Mouse (Mus musculus): ENCODE measurements around the gene A1cf.

A1cf gene

DNA sequence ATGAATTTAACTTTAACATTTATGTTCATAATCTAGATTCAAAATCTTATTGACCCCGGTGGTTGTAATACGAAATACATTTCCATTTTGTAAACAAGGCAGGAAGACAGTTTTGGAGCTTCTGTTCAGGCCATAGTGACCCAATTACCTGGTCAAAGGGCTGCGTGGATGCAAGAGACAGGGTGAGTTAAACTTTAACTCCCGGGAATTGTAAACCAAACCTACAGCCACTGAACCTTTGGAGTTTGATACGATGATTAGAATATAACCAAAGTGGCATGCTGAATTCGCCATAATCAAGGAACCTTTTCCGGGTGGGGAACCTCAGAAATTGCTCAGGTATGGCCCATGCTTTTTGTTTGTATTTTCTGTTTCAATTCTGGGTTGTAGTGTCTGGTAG lies at the start of gene A1cf:
TSS of gene A1cf (plus strand) at position 244 of the 400 bp plus-strand sequence.
- DNase-seq (ENCODE audit: low spot score in 2 of 2), result no peak

DNA sequence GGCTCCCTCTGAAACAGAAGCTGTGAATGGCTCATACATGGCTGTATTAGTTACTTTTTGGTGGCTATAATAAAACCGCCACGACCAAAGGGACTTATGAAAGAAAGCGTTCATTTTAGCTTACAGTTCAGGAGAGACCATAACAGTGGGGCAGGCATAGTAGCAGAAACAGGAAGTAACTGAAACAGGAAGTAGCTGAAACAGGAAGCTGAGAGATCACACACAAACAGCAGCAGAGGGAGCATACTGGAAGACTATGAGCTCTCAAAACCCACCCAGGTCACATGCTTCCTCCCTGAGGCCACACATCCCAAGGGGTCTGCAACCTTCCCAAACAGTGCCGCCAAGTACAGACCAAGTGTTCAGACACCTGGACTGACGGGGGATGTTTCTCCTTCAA lies 34.3 kb upstream of the A1cf start:
- DNase-seq (ENCODE audit: low spot score in 2 of 2), result no peak

DNA sequence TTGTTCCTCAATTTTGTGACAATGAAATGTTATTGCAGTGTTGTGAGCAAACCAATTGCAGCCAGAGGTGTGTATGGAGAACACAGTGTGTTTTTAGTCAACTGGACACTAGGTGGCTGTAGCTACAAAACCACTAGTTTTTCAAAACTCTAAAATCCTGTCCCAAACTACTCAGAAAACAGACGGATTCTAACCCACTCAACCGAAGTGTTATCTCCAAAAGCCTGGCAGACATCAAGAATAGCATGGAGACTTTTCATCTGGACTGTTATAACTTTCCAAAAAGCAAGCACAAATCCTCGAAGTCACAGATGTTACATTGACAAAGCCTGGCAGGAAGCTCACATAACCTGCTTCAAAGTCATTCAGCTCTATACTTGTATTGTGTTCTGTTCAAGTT lies 6.7 kb upstream of the A1cf start:
- no peak for DNase-seq (ENCODE audit: low spot score in 2 of 2)

DNA sequence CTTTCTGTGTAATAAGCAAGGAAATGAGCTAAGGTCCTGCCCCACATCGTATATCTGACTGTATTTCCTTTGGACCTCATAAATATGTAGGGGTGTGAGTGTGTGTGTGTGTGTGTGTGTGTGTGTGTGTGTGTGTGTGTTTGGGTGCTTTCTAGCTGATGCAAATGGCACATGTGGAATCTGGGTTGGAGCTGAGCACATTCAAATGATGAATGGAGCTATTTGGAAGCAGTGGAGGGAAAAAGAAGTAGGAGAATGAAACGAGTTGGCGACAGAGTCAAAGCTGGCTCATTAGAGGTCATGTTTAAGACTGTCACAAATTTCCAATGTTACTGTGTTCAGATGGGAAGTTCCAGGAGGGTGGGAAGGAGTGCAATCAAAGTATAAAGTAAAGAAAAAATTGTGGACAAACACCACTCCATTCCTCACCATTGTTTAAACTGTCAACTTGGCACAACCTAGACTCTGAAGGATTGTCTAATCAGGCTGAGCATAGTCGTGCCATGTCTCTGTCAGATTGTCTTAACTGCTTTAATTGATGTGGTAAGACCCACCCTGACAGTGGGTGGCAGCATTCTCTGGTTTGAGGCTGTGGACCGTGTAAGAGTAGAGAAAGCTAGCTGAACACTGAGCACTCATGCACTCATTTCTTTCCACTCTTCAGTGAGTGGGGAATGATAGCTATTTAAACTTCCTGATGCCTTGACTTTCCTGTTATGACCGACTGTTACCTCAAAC lies 5.9 kb upstream of the A1cf start:
- no peak for DNase-seq (ENCODE audit: low spot score in 2 of 2)

DNA sequence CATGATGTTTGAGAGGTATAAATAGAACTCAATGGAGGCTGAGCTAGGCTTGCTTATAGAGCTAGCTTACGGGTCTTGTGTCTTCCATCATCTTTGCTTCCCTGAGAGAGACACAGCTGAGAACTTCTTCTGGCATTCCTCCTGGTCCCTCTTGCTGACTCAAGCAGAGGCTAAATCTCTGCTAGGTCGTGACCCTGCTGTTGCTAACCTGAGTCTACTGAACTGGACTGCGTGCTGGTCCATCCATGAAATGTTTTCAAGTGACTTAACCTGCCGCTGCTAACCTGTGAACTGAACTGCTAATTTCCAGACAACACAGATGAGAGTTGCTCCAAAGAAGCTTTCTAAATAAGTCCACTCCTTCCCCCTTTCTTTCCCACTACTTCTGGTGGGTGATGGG lies 3.1 kb upstream of the A1cf start:
- DNase-seq (ENCODE audit: low spot score in 2 of 2), result no peak

DNA sequence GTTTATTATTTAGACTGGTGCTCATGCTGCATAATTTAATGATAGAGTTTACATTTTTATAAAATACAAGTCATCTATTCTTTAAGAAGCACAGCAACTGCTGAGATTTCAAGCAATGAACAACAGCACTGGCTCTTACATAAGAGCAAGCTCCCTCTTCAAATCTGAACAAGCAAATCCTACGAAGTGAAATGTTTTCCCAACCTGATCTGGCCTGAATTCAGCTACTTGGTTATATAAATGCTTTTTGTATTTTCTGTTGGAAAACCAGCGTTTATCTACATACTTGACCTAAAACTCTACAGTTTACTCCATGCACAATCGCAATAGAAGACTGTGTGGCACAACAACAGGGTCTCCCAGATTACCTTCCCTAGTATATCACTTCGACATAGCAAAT lies 488 bp upstream of the A1cf start:
- no peak for DNase-seq (ENCODE audit: low spot score in 2 of 2)

DNA sequence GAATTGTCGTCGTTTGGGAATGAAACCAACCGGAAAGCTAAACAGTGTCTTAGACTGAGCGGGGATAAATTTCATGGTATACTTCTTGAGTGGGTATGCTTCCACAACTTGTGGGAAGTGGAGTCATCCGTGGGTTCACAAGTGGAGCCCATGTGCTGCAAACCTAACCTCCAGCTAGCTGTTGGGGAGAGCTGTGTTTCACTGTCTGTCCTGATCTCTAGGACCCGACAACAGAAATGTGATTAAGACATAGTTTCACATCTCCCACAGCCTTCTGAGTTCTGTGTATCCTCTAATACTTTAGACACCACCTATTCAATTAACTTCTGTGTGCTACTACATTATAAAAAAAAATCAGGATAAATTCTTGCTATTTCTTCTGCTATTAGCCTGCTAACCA lies 407 bp downstream of the A1cf start:
- DNase-seq (ENCODE audit: low spot score in 2 of 2), result no peak

DNA sequence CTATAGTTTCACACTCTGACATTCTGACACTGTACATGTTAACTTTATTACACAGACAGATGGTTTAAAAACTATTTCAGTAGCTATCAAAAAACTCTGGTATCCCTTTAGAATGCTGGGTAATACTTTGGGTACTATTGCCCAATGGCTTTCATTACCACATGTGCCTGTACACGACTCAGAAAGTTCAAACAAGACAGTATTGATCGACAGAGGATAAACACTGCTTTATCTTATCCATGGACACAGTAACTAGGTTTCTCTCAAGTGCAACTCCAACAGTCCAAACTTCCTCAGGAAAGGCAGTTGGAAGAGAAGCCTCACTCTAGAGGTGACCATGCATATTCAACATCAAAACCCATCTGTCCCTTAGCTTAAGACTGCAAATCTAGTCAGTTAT lies 2.8 kb downstream of the A1cf start:
- no peak for DNase-seq (ENCODE audit: low spot score in 2 of 2)

DNA sequence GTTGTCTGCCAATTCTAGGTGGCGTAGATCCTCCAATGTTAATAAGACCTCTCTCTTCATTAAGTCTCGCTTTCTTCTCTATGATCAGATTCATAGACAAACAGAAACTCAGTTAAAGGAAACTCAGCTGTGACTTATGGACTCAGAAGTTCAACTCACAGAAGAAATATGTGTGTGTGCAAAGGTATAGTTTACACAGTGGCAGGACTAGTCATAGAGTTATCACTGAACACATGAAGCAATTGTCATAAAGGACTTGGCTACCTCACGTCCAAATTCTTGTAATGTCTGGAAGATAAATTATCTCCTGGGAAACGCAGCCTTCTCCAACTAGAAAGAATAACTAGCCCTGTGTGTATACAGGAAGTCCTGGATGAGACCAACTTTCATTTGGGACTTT lies 9.4 kb downstream of the A1cf start:
- DNase-seq (ENCODE audit: low spot score in 2 of 2), result no peak

DNA sequence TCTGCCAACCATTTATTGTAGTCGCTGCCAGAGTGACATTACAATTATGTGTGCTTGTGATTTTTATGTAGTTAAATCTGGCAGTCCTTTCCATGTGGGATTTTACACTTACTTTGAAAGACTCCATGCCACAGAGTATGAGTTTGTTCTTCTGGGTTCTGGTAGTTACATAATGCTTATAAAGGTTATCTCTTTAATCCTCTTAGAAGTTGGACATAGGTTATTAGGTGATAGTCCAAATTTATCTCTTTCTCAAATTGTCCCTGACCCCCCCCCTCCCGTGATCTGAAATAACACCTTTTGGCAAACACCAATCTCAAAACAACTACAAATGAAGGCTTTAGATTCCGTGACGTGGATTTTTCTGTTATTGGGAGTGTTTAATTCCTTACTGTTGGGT lies 16.0 kb downstream of the A1cf start:
- DNase-seq (ENCODE audit: low spot score in 2 of 2), result no peak

DNA sequence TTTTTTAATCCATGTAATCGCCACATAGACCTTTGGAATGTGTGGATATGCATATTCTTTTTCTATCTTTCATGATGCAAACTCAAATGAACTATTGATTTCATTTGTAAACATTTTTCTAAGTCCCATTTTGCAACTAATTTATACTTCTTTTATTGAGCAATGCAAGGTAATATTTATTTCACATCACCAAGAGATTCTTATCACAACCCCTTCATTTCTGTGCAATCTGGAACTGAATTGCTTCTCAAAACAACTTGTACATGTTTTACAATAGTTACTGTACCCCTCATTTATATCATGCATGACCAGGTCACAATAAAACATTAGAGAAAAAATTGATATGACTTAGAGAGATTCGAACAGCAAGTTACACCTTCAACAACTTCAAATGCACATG lies 18.7 kb downstream of the A1cf start:
- DNase-seq (ENCODE audit: low spot score in 2 of 2), result no peak

DNA sequence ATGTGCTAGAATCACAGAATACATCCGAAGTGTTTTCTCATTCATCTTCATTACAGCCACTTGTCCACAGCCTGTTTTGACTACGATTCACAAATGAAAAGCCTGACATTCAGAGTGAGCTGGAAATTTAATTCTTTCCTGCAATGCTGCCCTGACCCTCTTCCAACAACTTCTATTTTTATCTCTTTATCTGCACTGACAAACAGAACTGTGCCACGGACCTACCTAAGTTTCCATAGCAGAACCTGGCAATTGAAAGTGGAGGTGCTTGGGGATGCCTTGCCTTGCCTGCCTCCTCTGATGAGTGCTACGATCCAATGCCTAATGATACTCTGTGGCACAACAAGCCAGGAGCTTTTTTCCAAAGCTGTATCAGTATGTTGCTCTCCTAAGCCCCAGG lies 21.4 kb downstream of the A1cf start:
- DNase-seq (ENCODE audit: low spot score in 2 of 2), result no peak

DNA sequence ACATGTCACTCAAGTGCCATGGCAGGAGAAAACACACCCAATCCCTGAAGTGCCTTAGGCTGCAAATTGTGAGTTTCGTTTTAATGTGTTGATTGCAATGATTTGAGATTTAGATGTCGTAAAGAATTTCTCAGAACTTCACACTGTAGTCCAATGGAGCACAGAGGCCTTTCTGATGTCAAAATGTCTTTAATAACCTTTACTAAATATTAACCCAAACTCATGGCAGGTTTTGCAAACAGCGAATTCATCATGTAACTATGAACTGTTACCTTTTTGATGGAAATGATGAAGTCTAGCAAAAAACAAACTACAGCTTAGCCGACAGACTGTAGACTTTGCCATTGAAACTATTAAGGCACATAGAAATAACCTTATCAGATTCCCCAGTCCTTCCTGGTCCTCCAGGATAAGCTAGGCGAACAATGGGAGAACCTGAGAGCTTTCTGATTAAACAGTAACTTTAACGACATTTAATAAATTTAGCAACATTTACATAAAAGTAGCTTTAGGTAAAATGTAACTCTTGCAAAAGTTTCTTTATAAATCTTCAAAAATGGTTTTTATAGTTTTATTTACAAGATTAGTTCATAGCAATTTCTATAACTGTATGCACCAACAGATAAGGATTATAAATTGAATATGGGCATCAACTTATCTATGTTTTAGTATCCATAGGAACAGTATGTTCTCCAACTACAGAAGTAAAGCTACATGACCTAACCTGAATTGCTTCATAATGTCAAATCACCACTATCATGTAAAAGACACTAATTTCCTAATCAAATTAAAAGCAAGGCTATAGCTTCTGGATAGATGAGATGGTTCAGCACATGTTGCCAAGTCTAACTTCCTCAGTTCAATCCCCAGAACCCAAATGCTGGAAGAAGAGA lies 22.7 kb downstream of the A1cf start:
- no peak for DNase-seq (ENCODE audit: low spot score in 2 of 2)

DNA sequence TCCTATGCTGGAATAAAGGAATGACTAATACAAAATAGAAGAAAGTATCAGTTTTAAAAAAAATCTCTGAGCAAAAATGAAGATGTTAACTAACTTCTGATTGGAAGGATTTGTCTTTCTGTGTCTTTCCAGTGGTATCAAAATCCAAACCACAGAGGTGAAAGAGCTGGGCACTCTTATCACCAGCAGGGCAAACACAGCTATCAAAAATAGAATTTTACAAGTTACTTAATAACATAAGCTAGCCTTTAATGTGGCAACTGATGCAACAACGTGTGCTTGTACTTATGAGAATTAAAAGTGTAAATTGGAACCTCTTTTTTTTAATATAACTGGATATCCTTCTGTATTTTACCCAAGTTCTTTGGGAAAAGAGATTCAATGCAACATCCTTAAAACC lies 27.4 kb downstream of the A1cf start:
- DNase-seq (ENCODE audit: low spot score in 2 of 2), result no peak

DNA sequence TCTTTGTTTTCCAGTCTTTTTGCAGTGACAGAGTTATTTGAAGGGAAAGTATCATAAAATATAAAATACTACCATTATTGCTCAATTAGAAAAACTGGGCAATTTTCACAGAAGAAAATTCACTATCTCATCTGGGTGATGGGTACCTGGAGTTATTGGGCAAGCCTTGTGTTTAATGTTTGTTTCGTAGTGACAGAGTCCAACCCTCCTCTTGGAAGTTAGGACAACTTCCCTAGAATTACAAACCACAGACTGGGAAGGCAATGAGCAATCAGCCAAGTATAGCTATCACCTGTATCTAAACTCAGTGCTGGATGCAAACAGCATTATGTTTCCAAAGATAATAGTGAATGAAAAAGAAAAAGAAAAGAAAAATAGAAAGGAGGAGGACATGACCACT lies 28.1 kb downstream of the A1cf start:
- DNase-seq (ENCODE audit: low spot score in 2 of 2), result no peak

DNA sequence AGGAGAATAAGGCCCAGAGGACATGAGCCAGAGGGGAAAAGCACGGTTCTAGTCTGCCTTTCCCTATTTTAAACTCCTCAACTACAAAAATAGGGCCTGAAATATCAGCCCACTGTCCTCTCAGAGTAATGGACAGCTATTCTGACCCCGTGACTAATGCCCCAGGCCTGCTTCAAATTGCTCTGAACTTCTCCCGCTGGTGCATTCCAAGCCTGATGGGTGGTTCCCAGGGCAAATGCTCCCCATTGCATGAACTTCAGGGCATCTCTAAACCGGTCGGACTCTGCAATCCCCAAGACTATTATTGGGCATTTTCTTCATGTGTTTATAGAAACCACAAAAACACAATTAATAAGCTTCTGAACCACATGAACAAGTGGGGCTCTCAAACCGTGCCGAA lies 37.1 kb downstream of the A1cf start:
- DNase-seq (ENCODE audit: low spot score in 2 of 2), result no peak

DNA sequence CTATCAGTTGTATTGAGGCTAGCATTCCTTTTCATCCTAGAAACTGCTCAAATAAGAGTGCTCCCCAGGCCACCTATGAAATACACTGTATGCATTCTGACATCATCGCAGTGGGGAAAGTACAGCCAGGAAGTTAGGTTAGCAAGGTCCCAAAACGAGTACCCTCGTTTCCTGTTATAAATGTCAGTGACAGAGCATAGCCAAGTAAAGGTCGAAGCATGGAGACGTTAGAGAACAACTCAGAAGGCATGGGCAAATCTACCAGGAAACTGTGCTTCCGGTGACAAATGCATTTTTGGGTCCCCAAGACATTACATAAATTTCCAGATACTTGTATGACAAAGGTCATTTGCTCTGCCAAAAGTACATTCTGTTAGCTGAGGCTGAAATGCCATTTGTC lies 41.9 kb downstream of the A1cf start:
- no peak for DNase-seq (ENCODE audit: low spot score in 2 of 2)

DNA sequence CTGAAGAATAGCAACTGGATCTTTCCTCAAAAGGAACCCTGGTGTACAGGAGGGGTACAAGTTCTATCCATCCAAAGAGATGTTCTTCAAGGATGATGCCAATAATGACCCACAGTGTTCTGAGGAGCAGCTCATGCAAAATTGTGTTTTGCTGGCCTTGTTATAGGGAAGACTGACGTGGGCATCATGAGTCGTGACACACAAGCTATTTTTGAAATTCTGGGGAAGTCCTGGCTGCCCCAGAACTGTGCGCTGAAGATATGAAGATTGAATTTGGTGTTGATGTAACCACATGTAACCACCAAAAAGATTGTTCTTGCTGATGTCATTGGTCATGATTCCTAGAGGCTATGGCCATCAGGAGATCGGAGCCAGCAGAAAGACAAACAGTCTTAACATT lies 45.4 kb downstream of the A1cf start:
- no peak for DNase-seq (ENCODE audit: low spot score in 2 of 2)

DNA sequence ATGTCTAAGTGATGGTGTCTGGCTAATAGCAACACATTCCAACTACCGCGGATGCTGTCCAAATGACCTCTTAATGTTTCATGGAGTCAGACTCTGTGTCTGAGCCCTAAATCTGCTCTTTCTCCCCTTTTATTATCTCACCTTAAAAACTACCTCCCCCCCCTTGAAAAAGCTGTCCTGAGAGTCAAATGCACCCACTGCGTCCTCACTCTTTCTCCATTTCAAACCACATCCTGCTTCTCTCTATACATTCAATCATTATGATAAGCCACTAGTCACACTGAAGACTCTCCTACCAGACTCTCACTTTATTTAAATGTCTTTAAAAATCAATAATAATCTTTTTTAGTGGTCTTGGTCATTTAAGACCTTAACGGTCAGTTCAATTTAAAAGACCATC lies 51.8 kb downstream of the A1cf start:
- DNase-seq (ENCODE audit: low spot score in 2 of 2), result no peak

DNA sequence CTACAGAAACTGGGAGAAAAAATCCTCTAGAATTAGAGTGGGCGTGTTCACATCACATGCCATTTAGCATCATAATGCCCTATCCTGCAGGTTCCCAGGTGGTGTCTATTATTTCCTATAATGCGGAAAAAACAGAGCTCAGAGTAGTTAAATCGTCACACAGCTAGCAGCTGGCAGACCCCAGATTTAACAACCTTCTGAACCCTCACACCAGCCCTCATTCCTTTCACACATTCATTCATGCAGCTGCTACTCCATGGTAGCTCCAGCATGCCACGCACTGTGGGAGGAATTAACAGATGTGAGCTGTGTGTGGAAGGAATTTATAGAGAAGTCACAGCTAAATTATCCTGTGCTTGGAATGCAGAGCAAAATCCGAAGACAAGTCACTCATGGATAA lies 53.3 kb downstream of the A1cf start:
- DNase-seq (ENCODE audit: low spot score in 2 of 2), result no peak

DNA sequence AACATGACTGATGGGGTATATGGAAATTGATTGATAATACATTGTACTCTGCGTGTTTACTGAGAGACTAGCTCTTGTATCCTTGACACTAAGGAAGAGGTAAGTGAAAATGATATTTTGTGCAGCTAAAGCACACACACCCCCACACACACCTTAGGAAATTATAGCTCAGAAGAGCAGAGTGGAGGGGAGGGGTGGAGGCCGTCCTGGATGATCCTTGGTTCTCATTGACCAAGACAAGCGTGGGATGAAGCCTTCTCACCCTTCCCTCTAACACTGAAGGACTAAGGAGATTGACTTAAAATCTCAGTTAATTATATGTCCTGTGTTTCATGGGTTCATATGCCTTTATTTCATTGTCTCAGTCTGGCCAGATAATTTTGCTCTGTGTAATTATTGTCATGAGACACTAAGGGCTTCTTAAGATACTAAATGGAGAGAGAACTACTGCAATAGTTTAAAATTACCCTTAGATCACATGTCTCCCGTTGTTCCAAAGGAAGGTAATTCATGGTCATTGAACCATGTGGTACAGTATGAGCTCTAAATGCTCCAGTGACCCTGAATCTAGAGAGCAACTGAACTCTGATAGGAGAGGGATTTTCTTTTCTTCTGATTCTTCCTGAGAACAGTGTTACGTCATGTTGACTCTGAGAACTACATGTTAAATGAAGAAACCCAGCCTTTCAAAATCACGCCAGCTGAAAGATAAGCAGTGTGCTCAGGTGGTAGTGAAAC lies 55.2 kb downstream of the A1cf start:
- no peak for DNase-seq (ENCODE audit: low spot score in 2 of 2)

DNA sequence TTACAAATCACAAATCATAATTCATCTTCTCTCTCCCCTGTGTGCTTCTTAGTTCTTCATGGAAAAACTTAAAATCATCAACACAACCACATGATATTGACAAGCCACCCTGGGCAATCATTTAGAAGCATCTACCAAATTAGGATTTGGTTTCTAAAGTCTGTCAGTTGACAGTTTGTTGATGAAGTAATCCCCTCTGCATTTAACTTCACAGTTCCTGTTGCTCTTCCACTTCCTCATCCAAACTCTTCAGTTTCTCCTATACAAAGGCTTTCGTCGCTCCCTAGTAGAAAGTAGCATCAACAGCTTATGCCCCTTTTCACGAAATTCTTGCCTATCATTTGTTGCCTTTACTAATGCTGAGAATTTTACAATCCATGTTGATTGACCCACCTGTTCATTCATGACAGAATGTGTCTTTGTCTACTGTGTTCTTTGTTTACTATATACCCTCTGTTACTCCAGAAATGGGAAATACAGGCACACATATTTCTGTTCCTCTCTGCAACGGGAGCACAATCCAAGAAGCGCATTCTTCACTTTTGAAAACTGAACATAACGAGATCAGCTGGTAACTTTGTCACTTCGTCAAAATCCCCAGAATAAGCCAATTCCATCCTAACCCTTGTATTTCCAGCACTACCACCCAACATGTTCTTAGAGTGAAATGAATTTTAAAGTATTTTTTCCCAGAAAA lies 82.4 kb downstream of the A1cf start:
- DNase-seq (ENCODE audit: low spot score in 2 of 2), result no peak

All from urinary bladder, postnatal 4 days (tissue).